Mouse (Mus musculus): ENCODE measurements around the gene Slc17a8. TPM values are rescaled to one million over a fixed set of nuclear protein-coding genes. Genes with fewer than 3 reads are reported as not detected.

The Slc17a8 gene
- polyA plus RNA-seq, 1 experiment from 2014 or later, result 0.07 TPM

DNA sequence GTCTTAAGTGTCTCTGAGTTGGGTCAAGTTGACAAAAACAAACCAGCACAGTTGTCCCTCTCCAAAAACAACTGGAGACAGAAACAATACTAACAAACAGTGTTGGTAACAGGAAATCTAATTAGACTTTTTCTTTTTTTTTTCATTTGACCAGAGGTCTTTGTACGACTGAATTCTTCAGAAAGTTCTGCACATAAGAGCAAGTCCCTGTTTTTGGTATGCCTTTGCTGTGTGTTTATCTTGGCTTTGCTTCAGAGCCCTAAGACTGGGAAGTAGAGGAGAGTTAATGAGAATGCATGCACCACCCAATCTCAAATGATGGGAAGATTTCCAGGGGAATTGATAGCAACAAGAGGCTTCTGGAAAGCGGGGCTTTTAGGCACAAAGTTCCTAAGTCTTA is 74.1 kb downstream of the Slc17a8 start:
- 83% methylated on average over 2 of the region's 2 CpGs for WGBS
- H3K9me3 ChIP-seq, result no peaks in the 10 kb centered on the region
- no peaks in the 10 kb centered on the region for H3K27me3 ChIP-seq (replicated peaks; ENCODE audit: low read depth, poor library complexity, severe bottlenecking)
- H3K27ac ChIP-seq (replicated peaks), result no peak overlapping the region
- DNase-seq (ENCODE audit: low spot score), result no peak
- H3K4me1 ChIP-seq, result no peaks in the 10 kb centered on the region
- H3K4me3 ChIP-seq, result no peak overlapping the region
- H3K36me3 ChIP-seq (replicated peaks), result no peaks in the 10 kb centered on the region

DNA sequence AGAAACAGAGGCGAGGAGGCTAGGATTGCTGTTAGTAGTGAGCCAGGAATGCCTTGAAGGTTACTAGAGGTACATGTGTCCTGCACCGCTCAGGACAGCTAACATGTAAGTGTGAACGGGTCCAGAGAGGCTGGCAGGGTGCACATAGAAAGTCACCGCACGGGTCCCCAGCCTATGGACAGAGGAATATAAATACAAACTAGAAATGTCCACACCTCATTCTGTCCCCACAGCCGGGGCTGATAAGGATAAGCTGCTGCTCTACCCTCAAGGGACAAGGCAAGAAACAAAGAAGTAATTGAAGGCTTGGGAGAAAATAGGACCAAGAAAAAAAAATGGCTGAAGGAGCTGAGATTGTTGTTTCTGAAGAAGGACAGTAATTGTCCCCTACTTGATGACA is 77.2 kb downstream of the Slc17a8 start:
- Histone ChIP-seq H3K27me3 (replicated peaks; ENCODE audit: low read depth, poor library complexity, severe bottlenecking) (no peaks in the 10 kb centered on the region), H3K4me1 (no peaks in the 10 kb centered on the region), H3K27ac (replicated peaks) (no peak overlapping the region), H3K9me3 (no peaks in the 10 kb centered on the region), H3K4me3 (no peak overlapping the region), H3K36me3 (replicated peaks) (no peaks in the 10 kb centered on the region)
- no peak for DNase-seq (ENCODE audit: low spot score)
- WGBS, result 63% methylated on average over 6 of the region's 6 CpGs

DNA sequence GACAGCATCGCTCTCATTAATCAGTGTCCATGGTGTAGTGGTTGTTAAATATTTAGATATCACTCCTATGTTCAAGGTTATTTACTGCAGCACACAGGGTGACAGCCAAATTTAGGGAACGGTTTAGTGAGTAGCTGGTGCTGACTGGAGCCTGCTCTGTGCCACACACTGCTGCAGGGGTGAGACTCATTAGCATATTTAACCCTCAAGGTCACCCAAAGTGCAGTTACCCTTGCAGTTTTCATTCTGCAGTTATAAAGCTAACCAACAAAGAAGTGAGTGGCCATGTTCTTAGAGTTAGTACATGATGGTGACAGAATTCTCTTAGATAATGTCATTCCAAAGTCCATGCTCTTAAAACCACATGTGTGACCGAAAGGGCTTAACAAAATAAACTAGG is 78.7 kb downstream of the Slc17a8 start:
- no peaks in the 10 kb centered on the region for H3K36me3 ChIP-seq (replicated peaks)
- no peak overlapping the region for H3K4me3 ChIP-seq
- no peaks in the 10 kb centered on the region for H3K9me3 ChIP-seq
- WGBS, result 88% methylated on average over 3 of the region's 3 CpGs
- no peak for DNase-seq (ENCODE audit: low spot score)
- no peak overlapping the region for H3K27ac ChIP-seq (replicated peaks)
- H3K27me3 ChIP-seq (replicated peaks; ENCODE audit: low read depth, poor library complexity, severe bottlenecking), result no peaks in the 10 kb centered on the region
- H3K4me1 ChIP-seq, result no peaks in the 10 kb centered on the region

DNA sequence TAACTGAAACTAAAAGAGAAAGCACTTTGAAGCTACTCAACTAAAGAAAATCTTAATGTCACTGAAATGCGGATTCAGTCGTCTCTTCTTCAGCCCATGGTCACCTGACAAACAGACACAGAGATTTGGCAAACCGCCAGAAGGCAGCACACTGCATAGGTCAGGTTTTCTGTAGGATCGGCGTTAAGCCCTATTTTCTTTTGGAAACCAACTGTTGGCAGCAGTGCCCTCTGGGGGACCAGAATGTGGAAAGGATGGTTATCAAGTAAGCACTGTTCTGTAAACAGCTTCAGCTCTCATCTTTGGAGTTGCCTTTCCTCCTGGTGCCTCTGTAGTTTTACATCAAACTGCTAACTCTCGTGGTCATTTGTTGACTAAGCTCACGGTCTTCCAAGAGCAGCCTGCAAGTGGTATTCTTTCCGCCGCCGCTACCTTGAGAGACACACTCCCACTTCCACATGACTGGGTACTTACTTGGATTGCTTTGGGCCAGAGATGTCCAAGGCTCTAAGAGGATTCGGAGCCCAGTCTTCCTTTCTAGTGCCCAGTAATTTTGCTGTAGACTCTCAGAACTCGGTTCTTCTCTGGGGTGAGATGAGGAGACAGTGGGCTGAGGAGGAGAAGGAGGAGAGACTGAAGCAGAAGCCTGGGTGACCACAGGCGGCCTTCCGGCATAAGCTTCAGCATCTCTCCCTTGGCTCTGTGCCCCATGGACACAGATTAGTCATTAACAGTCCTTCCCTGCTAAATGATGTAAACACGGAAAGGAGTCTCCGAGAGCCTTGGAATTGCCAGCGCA is 87.9 kb downstream of the Slc17a8 start, which contains the start of gene Nr1h4:
Gene Nr1h4 (minus strand): TSS at position 657 of the 799 bp plus-strand sequence.
- WGBS, result 87% methylated on average over 17 of the region's 17 CpGs
- no peak within 1 kb of the TSS for H3K4me3 ChIP-seq
- no peak within 1 kb of the TSS for H3K27ac ChIP-seq (replicated peaks)
- no peaks in the 10 kb centered on the region for H3K27me3 ChIP-seq (replicated peaks; ENCODE audit: low read depth, poor library complexity, severe bottlenecking)
- H3K4me1 ChIP-seq, result no peaks in the 10 kb centered on the region
- no peak for DNase-seq (ENCODE audit: low spot score)
- no peaks in the 10 kb centered on the region for H3K36me3 ChIP-seq (replicated peaks)
- no peaks in the 10 kb centered on the region for H3K9me3 ChIP-seq

- Histone ChIP-seq H3K36me3 (replicated peaks) (no peaks in the 10 kb centered on the region), H3K4me3 (no peak overlapping the region), H3K4me1 (no peaks in the 10 kb centered on the region), H3K9me3 (no peaks in the 10 kb centered on the region), H3K27ac (replicated peaks) (no peak overlapping the region), H3K27me3 (replicated peaks; ENCODE audit: low read depth, poor library complexity, severe bottlenecking) (no peaks in the 10 kb centered on the region)
- 86% methylated on average over 5 of the region's 5 CpGs for WGBS
- no peak for DNase-seq (ENCODE audit: low spot score)
These were observed 88.6 kb downstream of the Slc17a8 start for GRCm38 (mm10) chr10:89532451-89532850.

- DNase-seq (ENCODE audit: low spot score), result no peak
These were observed 89.1 kb downstream of the Slc17a8 start for GRCm38 (mm10) chr10:89531976-89532375.

DNA sequence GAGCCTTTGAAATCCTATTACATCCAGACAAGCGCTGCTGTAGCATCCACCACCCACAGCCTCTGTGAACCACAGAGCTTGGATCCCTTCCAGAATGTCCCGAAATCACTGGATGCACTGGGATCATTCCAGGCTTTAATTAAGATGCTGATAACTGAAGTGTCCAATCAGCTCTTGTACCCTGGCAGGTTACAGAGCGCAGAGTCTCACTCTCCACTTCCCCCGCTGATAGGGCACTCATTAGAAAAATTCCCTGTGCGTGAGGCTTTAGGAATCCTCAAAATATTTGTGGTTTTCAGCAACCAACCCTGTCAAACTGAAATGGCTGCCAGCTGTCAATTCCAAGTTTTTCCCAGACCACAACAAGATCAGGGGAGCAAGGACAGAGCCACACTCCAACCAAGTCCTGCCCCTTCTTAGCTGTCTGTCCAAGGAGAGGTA is 89.8 kb downstream of the Slc17a8 start:
- no peaks in the 10 kb centered on the region for H3K27me3 ChIP-seq (replicated peaks; ENCODE audit: low read depth, poor library complexity, severe bottlenecking)
- no peaks in the 10 kb centered on the region for H3K4me1 ChIP-seq
- no peak for DNase-seq (ENCODE audit: low spot score)
- no peaks in the 10 kb centered on the region for H3K36me3 ChIP-seq (replicated peaks)
- 78% methylated on average over 5 of the region's 5 CpGs for WGBS
- no peak overlapping the region for H3K4me3 ChIP-seq
- no peak overlapping the region for H3K27ac ChIP-seq (replicated peaks)
- no peaks in the 10 kb centered on the region for H3K9me3 ChIP-seq

More at GRCm38 (mm10) chr10:89531976-89532375, 89.1 kb downstream of the Slc17a8 start:
- H3K4me3 ChIP-seq, result no peak overlapping the region
- no peaks in the 10 kb centered on the region for H3K4me1 ChIP-seq
- 96% methylated on average over 2 of the region's 2 CpGs for WGBS
- no peaks in the 10 kb centered on the region for H3K27me3 ChIP-seq (replicated peaks; ENCODE audit: low read depth, poor library complexity, severe bottlenecking)
- no peaks in the 10 kb centered on the region for H3K36me3 ChIP-seq (replicated peaks)
- H3K9me3 ChIP-seq, result no peaks in the 10 kb centered on the region
- H3K27ac ChIP-seq (replicated peaks), result no peak overlapping the region

DNA sequence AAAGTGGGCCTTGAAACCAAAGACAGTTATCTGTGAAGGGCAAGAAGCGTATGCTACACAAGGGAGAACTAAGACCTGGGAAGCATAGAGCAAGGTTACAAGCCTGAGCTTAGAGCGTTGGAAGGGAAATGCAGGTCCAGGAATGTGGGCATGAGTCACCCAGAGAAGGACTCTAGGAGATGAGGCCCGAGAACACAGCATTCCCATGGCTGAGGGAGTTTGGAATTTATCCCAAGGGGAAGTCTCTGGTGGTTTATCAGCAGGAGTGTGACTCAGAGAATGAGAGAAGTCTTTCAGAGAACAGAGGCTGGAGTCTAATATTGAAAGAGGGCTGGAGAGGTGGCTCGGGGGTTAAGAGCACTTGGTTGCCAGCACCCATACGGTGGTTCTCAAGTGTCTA is 94.0 kb downstream of the Slc17a8 start:
- no peak overlapping the region for H3K27ac ChIP-seq (replicated peaks)
- no peak for DNase-seq (ENCODE audit: low spot score)
- H3K4me1 ChIP-seq, result no peaks in the 10 kb centered on the region
- no peaks in the 10 kb centered on the region for H3K36me3 ChIP-seq (replicated peaks)
- H3K4me3 ChIP-seq, result no peak overlapping the region
- H3K9me3 ChIP-seq, result no peaks in the 10 kb centered on the region
- 77% methylated on average over 5 of the region's 5 CpGs for WGBS
- H3K27me3 ChIP-seq (replicated peaks; ENCODE audit: low read depth, poor library complexity, severe bottlenecking), result no peaks in the 10 kb centered on the region

DNA sequence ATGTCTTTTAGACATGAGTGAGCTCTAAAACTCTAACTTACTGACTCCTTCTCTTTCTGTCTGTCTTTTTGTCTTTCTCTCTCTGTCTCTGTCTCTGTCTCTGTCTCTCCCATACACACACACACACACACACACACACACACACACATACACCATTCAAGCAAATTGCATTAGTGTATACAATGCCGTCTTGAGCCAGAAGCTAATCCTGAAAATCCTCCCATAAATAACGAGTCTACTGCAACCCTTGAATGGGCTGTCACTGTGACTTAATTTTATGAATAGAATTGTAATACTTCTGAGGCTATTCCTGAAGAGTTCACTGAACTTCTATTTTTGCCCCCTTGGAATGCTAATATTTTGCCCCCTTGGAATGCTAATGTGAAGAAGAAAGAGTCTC is 95.2 kb downstream of the Slc17a8 start:
- no peak overlapping the region for H3K27ac ChIP-seq (replicated peaks)
- H3K4me3 ChIP-seq, result no peak overlapping the region
- no peaks in the 10 kb centered on the region for H3K4me1 ChIP-seq
- no peaks in the 10 kb centered on the region for H3K9me3 ChIP-seq
- 65% methylated on average over 2 of the region's 2 CpGs for WGBS
- no peaks in the 10 kb centered on the region for H3K36me3 ChIP-seq (replicated peaks)
- no peaks in the 10 kb centered on the region for H3K27me3 ChIP-seq (replicated peaks; ENCODE audit: low read depth, poor library complexity, severe bottlenecking)
- no peak for DNase-seq (ENCODE audit: low spot score)

Other genes with a start within 250 kb of the Slc17a8 start
- 14.2 and 16.8 TPM in 2 replicates for gene Gas2l3, start 177.3 kb downstream of the Slc17a8 start, polyA plus RNA-seq (2016; fragmentation: Nextera tagmentation; extraction: Ambion mirVana)
- gene Nr1h4, start 87.7 kb downstream of the Slc17a8 start, polyA plus RNA-seq (2016; fragmentation: Nextera tagmentation; extraction: Ambion mirVana), result not detected in 2 replicates
- gene Scyl2, start 65.0 kb upstream of the Slc17a8 start, polyA plus RNA-seq (2016; fragmentation: Nextera tagmentation; extraction: Ambion mirVana), result 9.8 and 10.5 TPM in 2 replicates
- 35.7 and 36.3 TPM in 2 replicates for gene Actr6, start 111.0 kb upstream of the Slc17a8 start, polyA plus RNA-seq (2016; fragmentation: Nextera tagmentation; extraction: Ambion mirVana)
- 30.1 and 33.0 TPM in 2 replicates for gene Uhrf1bp1l, start 123.7 kb upstream of the Slc17a8 start, polyA plus RNA-seq (2016; fragmentation: Nextera tagmentation; extraction: Ambion mirVana)

All from embryonic facial prominence, embryonic 10.5 days (tissue).